Mouse (Mus musculus) adipocyte (in vitro differentiated cells): ENCODE data around the gene Gast.
A peak's percentile ranks its signal among the peaks of the same experiment; 100 is the strongest.
"Not testable (repeated sequence)": the region's sequence is repeated elsewhere in the genome, so short reads cannot be mapped to it uniquely, and the experiment has no call there.

Experiments
- DNase-seq: peaks from one replicate; pipeline ENCODE4 v3.0.0-alpha.2; 2016; ENCODE audit warnings: low spot score

Gene Gast

DNA sequence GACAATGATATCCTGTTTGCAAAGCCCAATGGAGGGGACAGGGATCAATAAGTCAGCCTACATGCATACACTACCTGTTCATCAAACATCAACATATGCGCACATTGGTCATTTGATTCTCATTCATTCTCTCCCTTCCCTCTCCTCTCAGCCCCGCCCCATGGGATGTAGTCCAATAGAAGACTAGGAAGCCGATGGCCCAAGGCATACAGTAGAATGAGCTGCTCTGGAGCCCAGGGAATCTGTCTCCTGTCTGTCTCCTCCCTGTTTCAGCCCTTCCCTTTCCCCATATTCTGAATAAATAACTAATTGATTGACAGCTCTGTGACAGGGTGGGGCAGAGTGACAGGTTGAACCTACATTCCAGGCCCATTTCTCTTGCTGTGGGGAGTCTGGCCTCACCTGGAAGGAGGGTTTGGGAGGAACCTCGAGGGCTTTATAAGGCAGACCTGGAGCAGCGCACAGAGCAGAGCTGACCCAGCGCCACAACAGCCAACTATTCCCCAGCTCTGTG is at the start of gene Gast:
Gene Gast, plus strand, starts transcription at position 464 of the 514 bp plus-strand sequence.
- DNase-seq = no peak

DNA sequence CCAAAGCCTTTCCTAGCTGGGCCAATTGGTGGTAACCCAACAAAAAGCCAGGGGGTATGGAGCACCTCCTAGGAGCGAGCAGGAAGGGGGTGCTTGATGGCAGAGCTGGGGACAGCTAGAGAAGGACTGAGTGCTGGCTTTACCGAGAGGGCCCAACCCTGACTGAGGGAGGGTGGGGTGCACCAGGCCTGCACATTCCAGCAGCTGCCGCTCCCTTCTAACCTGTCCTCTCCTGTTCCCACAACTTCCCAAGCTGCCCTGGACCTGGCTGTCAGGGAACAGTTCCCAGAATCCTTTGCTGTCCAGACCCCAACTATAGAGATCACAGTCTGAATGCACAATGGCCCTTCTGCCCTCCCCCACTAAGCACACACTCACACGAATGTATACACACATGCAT is 49.2 kb upstream of the Gast start:
- DNase-seq = no peak

DNA sequence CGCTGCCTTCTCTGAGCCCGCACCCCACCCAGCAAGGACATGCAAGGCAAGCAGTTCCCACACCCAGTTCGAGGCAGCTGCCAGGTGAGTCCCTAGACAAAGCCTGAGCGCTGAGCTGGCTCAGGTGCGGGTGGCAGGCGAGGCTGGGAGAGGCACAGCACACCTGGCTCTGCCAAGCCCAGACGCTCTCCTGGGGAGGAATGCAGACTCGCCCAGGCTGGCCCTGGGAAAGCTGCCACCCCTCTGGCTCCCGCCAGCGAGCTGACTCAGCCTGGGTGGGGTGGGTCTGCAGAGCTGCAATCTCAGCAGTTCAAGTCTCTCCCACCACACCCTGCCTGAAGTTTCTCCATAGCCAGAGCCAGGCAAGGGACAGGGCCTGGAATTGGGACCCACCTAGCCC is 47.2 kb upstream of the Gast start:
- DNase-seq = peak; percentile 41

DNA sequence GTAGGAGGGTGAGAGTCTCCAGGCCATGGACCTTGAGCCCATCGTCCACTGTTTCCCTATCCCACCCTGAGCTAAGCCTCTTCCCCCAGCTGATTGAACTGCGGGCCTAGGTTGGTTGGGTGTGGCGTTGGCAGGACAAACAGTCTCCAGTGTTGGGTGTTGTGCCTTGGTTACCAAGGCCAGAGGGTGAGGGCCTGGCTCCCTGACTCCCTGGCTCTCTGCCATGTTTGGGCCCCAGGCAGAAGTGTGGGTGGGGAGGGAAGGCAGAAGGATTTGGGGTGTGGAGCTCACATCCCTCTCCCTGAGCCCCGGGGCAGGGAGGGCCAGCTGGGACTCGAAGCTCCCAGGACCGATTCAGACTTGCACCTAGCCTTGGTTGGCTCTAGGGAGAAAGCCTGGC is 45.3 kb upstream of the Gast start:
- DNase-seq = peak; percentile 50

DNA sequence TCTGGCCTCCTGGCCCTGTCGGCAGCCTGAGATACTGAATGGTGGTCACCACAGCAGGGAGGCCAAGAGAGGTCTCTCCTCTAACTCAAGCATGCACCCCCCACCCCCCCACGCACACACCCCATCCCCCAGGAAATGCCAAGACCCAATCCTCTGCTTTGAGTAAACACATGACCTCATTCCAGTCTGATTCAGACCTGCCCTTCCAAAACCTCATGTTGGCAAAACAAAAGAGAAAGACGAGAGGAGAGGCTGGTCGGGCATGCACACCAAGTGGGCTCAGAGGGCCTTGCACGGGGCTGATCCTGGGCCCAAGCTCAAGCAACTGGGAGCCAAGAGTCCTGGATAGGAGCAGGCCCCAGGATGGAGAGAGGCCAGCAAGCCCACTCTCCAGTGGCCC is 44.0 kb upstream of the Gast start:
- no peak for DNase-seq

DNA sequence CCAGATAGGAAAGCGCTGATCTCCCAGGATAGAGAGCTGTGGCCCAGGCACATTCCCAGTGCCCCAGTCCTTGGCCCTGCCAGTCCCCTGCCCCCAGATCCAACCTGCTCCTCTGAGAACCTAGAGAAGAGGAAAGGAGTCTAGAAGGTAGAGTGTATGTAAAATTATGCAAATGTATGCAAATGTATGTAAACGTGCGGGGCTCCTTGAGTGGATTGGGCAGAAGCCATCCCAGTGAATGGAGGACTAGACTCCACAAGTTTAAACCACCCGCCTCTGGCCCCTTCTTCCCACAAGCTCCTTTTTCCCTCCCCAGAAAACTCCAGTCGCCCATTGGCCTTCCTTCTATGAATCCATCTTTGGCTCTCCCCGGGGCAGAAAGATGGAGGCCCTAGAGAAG is 41.3 kb upstream of the Gast start:
- DNase-seq = no peak

DNA sequence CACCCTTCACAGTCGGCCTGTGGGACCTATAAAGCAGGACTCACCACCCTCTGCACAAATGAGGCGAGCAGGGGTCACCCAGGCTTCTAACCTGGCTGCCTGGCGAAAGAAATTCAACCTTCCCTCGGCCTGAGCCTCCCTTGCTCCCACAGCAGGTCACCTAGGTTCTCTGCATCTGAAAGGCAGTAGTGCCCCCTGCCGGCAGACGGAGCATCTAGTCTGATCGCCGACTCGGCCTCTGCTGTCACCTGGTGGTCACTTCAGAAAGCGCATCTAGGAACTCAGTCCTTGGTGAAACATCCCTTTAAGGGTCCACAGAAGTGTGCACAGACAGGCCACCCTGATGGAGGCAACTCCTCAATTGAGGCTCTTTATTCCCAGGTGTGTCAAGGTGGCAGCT is 38.9 kb upstream of the Gast start:
- DNase-seq = peak; percentile 90

DNA sequence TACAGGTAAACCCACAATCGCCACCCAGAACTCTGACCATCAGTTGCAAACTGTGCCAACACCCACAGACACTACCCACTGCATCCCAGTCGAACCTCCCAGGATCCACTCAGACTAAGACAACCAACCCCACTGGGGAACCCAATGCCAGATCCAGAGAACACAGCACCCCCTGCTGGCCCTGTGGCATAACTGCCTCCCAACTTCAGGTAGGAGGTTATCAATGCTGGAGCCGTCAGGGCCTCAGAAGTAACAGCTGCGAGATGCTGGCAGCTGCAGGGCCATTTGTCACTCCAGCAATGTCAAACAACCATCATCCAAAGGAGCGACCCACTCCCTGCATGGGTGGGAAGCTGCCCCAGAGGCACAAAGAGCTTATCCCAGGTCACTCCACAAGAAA is 36.4 kb upstream of the Gast start:
- DNase-seq = no peak

DNA sequence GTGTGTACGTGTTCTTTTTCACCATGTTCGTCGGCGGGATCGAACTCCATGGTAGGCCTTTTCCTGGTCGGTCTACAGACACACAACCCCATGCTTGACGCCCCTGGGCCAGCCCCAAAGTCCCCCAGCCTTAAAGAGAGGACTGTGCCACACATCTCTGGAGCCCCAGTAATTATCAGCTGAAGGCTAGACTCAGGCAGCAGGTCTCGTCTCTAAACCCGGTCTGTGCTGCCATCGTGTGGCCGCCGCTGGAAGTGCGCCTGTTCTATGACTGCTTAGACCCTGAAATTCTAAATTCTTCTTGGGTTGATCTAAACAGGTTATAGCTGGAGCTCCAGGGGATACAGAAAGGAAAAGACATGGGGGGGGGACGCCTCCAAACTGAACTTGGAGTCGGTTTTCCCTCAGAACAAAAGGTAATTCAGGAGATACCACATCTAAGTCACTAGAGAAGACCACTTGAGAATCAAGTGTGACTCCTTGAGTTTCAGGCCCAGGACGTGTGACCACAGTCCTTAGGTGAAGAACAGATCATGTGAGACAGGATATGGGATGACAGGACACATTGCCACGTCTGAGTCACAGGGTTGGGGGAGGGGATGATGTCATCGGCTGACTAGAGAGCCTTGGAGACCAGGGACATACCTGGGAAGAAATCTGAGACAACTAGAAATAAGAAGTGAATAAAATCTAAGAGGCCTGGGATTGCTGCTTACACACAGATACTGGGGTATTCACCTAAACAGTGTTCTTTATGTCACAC is 35.8 kb upstream of the Gast start:
- DNase-seq = peak; percentile 79

DNA sequence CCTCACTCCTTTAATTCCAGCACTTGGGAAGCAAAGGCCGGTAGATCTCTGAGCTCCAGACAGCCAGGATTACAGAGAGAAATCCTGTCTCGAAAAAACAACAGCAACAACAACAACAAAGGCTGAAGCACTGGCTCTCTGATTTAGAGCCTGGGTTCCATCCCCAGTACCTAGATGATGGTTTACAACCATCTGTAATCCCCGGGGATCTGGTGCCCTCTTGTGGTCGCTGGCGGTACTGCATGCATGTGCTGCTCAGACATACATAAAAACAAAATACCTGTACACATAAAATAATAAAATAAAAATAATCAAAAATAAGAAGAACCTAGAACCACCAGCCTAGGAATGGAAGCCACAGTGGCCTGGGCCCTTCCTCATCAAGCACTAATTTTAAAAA is 33.9 kb upstream of the Gast start:
- DNase-seq = peak; percentile 70

DNA sequence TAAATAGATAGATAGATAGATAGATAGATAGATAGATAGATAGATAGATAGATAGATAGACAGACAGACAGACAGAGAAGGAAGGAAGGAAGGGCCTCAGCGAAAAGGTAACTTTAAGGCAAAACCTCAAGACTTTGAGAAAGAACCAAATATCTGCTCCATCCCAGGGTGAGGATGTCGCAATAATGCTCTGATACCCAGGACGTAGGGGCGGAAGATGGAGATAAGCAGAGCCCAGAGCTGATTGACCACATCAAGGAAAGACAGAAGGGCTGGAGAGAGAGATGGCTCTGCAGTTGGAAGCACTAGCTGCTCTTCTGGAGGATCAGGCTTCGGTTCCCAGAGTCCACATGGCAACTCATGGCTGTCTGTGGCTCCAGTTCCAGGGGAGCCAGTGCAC is 32.9 kb upstream of the Gast start:
- DNase-seq = no peak

DNA sequence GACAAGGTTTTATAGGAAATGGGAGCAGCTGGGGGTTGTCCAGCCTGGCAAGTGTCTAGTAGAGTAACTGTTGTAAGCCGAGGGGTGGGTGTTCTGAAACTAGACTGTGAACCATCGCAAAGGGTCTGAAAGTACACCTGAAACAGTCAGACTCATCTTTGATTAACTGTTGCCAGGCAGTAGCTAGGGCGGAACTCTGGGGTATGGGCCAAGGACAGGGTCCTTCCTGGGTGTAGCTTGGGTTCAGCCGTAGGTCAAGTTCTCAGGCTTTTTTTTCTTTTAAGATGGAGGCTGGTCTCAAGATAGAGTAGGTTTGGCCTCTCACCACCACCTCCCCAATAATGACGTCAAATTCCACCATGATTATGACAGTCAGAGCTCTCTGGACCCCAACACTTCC is 26.3 kb upstream of the Gast start:
- no peak for DNase-seq

DNA sequence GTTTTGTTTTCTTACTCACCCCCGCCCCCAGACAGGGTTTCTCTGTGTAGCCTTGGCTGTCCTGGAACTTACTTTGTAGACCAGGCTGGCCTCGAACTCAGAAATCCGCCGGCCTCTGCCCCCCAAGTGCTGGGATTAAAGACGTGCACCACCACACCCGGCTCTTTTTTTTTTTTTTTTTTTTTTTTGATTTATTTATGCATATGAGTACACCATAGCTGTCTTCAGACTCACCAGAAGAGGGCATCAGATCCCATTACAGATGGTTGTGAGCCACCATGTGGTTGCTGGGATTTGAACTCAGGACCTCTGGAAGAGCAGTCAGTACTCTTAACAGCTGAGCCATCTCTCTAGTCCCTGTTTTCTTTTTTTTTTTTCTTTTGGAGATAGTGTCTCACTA is 25.5 kb upstream of the Gast start:
- DNase-seq = not testable (repeated sequence)

DNA sequence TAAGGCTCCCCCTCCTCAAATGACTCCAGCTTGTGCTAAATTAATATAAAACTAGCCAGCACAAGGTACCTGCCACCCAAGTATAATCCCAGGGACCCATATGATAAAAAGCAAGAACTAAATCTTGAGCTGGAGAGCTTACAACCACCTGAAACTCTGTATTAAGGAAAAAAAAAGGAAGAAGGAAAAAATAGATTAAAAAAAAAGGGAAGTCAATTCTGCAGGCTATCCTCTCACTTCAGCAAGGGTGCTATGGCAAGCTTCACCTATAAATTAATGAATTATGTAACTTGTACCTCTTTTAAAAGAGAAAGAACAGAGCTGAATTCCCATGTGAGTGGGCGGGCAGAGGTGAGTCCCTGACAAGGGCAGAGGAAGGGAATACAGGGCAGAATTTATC is 22.6 kb upstream of the Gast start:
- no peak for DNase-seq

DNA sequence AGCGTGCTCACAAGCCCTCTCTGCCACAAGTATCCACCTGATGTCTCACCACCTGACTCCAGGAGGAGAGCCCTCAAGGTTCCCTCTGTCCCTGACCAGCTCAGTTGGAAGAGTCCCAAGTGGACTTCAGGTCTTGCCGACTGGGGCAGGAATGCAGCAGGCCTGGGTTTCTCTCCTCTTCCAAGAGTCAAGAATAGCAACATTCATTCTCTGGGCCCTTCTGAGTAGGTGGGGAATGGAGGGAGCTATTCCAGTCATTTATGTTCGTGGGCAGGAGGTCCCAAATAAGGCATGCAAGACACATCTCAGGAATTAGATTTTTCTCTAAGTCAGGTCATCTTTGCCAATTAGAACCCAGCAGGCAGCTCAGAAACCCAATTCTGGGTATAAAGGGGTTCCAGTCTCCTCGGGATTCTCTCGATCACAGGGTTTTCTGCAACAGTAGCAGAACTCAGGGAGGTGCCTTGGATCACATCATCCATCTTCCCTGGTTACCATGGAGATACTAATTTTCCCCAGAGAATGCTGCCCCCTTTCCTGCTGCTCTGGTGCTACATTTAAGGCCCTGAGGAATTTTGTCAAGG is 22.0 kb upstream of the Gast start:
- peak; percentile 40 for DNase-seq

DNA sequence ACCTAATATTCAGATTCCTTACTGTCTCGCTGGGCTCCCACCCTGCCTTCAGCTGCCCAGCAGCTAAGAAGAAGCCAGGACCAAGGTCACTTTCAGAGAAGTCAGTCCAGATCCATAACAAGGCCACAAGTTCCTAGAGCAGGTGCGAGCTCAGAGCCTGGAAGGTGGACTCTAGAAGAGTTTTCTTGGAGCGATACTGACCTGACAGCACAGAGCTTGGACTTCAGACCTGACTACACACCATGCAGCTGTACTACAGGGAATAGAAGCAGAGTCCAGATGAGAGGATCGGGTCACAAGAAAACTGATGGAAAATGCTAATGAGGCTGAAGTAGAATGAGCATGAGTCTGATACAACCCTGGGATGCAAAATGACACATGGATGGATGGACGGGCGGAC is 20.8 kb upstream of the Gast start:
- no peak for DNase-seq

DNA sequence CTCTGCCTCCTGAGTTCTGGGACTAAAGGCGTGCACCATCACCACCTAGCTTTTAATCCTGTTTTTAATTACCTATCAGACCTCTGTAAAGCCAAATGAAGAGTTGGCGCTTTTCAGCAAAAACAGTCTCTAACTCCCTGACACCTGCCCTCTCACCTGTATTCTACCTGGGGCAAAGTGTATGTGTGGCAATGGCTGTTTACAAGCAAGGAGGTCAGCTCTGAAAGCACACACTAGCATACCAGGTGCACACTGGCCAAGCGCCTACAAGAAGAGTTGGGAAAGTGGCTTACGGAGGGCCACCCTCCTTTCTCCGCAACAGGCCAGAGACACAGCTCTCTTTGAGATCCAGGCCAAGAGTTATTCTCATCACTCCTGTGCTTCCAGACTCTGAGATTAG is 18.8 kb upstream of the Gast start:
- no peak for DNase-seq

DNA sequence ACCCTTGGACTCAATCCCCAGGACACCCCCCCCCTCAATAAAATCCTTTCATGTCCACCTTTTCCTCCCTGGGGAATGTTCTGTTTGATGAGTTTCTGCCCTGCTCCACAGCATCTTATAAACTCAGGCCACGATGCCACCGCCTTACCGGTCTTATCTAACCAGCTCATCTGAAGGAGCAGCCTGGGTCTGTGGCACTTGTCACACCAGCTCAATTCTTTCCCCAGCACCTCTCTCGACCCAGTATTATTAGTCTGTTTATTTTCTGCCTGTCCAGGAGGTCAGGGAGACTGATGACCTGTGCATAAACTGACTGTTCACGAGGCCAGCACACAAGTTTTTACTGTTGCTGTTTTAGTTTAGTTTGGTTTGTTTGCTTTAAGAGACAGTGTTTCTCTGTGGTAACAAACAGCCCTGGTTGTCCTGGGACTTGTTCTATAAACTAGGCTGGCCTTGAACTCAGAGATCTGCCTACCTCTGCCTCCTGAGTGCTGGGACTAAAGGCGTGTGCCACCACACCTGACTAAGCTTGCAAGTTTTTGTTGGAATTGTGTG is 16.3 kb upstream of the Gast start:
- no peak for DNase-seq

DNA sequence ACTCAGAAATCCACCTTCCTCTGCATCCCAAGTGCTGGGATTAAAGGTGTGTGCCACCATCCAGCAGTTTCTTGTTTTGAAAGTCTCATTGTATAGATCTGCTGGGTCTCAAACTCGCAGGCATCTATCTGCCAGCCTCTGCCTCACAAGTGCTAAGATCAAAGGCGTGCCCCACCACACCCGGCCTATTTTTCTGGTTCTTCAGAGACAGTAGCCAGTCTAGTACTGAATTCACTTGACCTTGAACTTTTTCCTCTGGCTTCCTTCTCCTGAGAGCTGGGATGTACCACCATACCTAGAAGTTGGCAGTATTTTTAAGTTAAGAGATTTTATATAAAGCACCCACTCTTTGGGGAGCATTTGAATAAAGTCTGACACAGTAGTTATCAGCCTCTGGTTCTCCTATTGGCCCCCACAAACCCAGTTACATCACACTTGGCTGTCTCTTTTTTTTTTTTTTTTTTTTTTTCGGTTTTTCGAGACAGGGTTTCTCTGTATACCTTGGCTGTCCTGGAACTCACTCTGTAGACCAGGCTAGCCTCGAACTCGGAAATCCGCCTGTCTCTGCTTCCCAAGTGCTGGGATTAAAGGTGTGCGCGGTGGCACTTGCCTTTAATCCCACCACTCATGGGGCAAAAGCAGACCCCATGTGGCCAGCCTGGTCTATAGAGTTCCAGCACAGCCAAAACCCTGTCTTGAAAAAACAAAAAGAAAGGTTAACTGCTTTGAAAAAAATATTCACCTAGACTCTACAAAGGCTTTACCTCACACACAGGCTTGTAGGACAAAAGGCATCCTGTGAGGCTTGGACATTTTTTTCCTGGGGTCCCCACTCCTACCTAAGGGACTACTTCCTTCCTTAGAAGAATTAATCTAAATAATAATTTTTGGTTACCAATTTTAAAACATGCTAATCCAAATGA is 15.4 kb upstream of the Gast start:
- no peak for DNase-seq

DNA sequence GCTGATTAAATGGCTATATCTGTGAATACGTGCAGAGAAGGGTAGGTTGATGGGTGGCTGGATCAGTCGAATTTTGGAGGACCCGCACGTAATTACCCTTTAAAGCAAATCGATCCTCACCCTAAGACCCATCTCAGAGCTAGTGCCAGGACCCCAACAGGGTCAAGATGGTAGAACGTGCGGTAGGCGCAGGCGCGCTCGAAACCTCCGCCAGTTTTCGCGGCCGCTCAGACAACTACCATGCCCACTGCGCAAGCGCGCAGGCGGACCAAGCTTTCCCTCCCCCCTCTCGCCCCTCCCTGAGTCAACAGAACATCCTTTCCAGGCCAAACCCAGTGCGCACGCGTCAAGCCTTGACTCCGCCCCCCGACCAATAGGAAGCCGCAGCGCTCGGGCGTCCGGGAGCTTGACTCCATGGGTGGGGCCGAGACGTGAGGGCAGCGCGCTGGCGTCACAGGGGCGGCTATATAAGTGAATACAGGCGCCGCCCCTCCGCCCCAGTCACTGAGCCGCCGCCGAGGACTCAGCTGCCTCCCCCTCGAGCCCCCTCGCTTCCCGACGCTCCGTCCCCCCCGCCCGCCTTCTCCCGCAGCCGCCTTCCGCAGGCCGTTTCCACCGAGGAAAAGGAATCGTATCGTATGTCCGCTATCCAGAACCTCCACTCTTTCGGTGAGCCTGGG is 14.6 kb upstream of the Gast start, which contains the start of gene Eif1:
Gene Eif1, plus strand, starts transcription at position 394 of the 680 bp plus-strand sequence.
- DNase-seq = peak; percentile 100

DNA sequence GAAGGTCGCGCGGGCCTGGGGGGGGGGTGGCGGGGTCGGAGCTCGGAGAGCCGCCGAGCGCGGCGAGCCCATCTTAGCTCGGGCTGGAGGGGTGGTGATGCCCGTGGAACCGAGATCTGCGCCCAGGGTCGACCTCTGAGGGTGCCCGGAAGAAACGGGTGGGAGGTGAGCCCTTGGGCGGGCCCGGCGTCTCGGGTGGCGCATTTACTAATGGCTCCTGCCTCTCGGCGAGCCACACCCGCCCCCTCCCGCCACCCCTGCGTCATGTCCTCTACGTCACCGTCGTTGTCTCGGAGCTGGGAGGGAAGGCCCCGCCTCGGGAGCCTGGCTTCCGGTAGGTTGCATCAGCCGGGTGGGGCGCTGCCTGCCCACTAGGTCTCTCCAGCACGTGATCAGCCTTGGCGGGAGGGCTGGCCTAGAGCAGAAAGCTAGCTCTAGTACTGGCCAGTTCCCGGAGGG is 14.0 kb upstream of the Gast start:
- peak; percentile 97 for DNase-seq
